Mouse (Mus musculus) kidney, adult 11 months (tissue): ENCODE measurements around the gene Pacs2.
A peak's percentile ranks its signal among the peaks of the same experiment; 100 is the strongest.

Experiments
- DNase-seq: peaks from one replicate; pipeline ENCODE4 v3.0.0; 2022

Gene Pacs2

DNA sequence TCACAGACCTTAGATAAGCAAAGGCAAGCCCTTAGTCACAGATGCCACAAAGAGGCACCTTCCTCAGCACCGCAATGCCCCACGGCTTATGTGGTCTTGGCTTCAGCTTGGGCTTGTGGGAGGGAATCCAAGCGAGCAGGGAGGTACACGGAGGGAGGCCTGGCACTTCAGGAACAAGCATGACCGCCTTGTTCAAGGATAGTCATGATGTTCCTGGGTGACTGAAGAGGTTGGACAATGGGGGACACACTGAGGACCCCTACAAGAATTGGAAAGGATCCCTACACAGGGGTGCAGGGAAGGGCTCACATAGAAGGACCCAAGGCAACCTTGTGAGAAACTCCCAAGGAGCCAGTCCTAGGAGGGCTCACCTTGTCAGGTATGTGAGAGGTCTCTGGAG, 82.7 kb downstream of the Pacs2 start:
- DNase-seq: no peak

- DNase-seq: no peak
These were observed 83.5 kb downstream of the Pacs2 start, which contains the start of gene Mta1 for GRCm38 (mm10) chr12:113097749-113098281. Gene Mta1 (plus strand): TSS chr12:113098278.

GRCm38 (mm10) chr12:113098530-113099151, 84.3 kb downstream of the Pacs2 start:
- DNase-seq: no peak

DNA sequence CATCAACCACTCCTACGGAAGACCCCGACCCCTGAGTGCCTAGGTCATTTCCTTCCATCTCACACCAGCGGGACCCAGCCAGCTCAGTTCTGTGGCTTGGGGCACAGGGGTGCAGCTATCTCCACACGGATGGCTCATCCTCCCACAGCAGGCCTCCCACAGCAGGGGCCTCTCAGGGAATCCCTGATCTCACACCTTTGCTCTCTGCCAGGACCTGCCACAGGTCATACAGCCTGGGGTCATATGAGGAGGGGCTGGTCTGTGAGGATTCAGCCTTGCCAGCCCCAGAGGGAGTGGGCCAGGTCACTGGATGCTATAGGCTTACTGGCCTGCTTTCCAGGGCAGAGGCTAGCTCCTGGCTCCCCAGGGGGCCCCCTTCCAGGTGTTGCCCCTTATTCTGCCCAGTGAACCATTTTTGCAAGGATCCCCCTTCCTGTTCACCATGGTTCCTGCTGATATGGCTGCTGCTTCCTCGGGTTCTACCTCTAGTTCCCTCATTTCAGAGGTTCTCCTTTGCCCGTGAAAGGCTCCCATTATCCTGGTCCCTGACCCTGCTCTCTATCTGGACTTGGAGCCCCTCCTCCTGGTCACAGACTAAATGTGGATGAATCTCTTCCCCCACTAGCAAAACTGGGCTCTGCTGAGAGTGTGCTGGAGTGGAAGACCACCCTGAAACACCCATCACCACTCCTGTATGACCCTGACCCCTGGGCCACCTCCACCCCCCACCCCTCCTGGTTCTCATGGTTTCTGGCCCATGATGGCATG, 85.3 kb downstream of the Pacs2 start:
- DNase-seq: no peak

GRCm38 (mm10) chr12:113100448-113101076, 86.3 kb downstream of the Pacs2 start:
- no peak for DNase-seq

DNA sequence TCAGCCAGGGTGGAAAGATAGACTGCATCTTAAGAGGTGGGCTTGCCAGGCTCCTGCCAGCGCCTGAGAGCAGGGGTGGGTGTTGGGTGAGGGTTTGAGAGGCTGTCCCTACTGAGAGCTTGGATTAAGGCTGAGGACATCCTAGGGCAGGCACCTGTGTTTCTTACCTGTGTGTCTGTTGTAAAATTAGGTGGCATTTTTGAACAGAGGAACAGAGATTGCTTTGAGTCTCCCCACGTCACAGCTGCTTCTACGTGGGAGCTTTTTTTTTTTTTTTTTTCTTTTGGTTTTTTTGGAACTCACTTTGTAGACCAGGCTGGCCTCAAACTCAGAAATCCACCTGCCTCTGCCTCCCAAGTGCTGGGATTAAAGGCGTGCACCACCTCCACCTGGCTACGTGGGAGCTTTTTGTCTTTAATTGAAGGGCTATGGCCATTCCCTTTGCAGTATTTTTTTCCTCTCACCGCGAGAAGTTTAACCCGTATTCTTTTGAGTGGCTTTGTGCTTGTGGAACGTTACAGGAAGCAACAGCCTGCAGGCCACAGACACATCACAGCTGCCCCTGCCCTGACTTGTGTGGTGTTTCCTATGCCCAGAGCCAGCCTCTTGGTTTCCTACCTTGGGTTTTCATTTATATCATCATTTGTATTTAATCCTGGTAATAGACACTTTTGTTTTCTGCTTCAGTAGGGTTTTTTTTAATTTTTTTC, 87.1 kb downstream of the Pacs2 start:
- DNase-seq: no peak

GRCm38 (mm10) chr12:113102461-113102860, 88.2 kb downstream of the Pacs2 start:
- DNase-seq: peak; percentile 37

GRCm38 (mm10) chr12:113103846-113104451, 89.6 kb downstream of the Pacs2 start:
- DNase-seq: no peak

DNA sequence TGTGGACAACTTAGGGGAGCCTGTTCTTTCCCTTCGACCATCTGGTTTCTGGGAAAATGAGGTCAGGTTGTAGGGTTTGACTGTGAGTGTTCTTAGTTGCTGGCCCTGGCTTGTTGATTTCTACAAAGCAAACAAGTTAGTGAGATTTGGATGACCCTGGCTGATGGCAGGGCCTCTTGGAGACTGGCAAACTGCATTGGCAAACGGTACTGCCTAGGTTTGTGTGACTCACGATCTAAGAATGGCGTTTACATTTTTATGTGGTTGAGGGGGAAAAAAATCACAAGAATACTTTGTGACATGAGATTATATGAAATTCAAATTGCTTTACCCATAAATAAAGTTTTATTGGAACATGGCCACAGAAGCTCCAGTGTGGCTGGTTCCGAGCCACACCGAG, 92.1 kb downstream of the Pacs2 start:
- no peak for DNase-seq

GRCm38 (mm10) chr12:113107431-113108124, 93.3 kb downstream of the Pacs2 start:
- no peak for DNase-seq

DNA sequence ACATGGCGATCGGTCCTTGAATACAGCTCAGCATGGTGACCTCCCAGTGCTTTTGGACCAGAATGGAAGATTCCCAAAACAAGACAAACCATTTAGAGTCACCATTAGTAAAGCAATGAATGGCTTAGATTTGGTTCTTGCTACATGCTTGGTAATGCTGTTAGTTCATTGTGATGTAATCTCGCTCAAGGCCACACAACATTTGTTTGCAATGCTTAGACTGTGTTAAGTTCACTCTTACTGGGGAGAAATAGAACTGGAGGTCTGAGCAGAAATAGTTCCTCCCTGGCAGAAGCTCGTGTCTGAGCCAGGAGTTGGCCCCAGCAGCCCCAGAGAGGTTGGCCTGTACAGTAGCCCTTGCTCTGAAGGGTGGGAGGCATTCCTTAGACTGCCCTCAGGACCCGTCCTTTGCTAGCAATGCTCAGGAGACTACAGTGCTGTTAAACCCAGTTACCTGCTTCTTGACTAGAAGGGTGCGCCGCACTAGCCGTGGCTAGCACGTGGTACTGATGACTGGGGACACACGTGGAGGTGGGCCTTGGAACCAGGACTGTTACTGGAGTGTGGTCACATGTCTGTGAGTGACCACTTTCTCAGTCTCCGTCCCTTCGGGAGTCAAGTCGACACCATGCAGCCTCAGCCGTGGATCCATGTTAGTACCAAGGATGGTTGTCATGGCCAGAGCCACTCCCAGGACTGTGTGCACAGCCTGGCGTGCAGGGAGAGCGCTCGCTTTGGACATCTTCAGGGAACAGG, 94.4 kb downstream of the Pacs2 start:
- DNase-seq: no peak

DNA sequence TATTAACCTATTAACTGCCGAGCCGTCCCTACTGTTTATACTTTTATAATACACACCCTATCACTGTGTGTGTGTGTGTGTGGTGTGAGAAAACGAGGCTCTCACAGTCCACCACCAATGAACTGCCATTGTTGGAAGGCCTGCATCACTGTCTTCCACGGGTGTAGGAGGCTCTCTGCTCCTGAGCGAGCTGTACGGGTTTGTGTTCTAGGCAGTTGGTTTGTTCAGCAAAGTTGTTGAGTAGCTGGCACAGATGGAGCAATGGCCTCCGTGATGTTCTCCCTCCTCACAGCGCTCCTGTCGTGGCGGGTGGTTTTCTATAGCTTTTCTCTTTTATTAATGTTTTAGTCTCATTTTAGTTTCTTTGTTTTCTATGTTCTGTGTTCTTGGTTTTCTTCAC, 95.5 kb downstream of the Pacs2 start:
- DNase-seq: no peak

DNA sequence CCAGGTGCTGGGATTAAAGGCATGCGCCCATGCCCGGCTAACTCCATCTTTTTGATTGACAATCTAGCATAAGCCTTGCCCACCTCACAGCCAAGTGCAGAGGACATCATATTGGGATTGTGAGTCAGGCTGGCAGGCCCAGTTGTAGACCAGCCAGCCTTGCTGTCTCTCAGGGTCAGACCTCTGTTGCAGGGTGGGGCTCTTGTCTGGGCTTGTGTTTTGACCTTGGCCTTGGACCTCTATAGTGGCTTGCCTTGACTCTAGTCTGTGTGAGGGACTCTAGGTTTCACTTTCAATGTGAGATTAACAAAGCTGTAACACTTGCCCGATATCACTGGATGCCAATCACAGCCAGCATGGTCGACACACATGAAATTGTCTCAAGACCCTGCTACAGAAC, 99.8 kb downstream of the Pacs2 start:
- no peak for DNase-seq

DNA sequence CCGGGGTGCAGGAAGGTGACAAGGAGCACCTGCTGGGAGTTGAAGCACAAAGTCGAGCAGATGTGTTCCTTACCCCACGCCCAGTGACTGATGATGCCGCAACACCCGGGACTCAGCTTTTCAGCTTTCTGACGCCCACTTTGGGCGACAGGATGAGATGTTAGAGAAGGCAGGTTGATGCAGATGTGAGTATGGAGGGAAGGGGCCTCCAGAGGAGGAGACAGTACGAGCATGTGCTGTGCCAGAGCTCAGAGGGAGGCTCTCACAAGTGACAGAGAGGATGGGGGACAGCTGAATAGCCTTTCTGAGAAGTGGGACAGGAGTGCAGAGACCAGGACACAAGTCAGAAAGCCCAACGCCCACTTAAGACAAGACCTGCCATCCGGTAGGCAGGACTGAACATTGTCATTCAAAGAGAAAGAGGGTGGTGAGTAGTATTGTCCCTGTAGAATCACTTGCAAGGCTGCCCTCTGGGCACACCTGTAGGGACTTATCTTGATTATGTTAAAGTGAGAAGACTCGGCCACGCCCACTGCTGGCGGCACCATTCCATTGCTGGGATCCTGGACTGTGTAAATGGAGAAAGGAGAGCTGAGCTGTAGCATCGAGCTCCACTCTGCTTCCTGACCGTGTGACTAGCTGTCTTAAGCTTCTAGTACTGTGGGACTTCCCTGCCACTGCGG, 100.7 kb downstream of the Pacs2 start:
- DNase-seq: no peak

DNA sequence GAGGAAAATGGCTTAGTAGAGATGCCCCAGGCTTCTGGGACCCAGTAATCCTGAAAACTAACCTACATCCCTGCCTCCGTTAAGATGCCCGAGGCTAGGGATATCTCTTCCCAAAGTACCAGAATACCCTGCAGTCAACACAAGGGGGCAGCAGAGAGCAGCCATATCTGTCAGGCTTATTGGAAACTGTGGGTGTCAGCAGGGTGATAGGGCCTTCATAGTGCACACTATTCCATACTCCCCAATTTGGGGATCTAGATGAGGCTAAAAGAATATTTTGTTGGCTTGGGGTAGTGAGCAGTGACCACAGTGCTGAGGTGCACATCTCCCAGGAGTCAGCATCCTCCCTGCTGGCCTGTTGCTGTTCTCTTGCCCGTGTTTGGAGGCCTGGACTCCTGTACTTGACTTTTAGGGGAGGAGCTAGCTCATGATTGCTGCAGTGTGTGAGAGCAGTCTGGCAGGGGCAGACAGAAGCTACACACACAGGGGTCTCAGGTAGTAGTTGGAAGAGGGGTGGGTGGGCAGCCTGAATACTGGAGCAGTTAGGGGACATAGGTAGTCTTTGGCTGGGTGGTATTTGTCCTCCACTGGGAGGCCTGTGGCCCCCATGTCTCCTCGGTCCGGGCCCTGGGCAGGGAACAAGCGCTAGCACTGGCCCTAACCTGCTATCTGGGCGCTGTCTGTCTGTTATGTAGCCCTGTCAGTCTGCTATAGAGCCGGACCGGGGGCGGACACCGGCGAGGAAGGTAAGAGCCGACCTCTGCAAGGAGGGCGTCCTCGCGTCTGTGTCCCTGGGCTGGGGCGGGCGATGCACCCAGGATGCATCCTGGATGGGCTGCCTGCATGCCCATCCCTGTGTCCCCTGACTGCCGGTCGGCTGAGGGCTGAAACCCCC, 105.5 kb downstream of the Pacs2 start:
- DNase-seq: peak; percentile 52
